Mouse (Mus musculus) c-Kit-positive CD71-positive TER-119-negative erythroid progenitor cells, embryonic 14.5 days (primary cell): ENCODE measurements around the gene Prss35.

Experiments used
- DNase-seq: peaks from one replicate; pipeline ENCODE4 v3.0.0-alpha.2; 2013; ENCODE audit warnings: low read depth

The Prss35 gene

GRCm38 (mm10) chr9:86742959-86743911 lies at the start of gene Prss35:
Prss35 (plus strand) TSS chr9:86743649.
- no peak for DNase-seq

GRCm38 (mm10) chr9:86693935-86694334 lies 49.5 kb upstream of the Prss35 start:
- no peak for DNase-seq

GRCm38 (mm10) chr9:86694644-86695043 lies 48.8 kb upstream of the Prss35 start:
- DNase-seq, result no peak

GRCm38 (mm10) chr9:86695199-86695817 lies 48.1 kb upstream of the Prss35 start:
- DNase-seq, result no peak

- peak; percentile 36 for DNase-seq
Observed at GRCm38 (mm10) chr9:86695818-86696261, 47.6 kb upstream of the Prss35 start, which contains the start of gene Me1. Me1 (minus strand) TSS chr9:86695953.

GRCm38 (mm10) chr9:86701264-86701663 lies 42.2 kb upstream of the Prss35 start:
- no peak for DNase-seq

- DNase-seq, result no peak
Observed at GRCm38 (mm10) chr9:86701844-86702243, 41.6 kb upstream of the Prss35 start.

GRCm38 (mm10) chr9:86707431-86707830 lies 36.0 kb upstream of the Prss35 start:
- DNase-seq, result no peak

- no peak for DNase-seq
Observed at GRCm38 (mm10) chr9:86708921-86709320, 34.5 kb upstream of the Prss35 start.

GRCm38 (mm10) chr9:86710091-86710634 lies 33.3 kb upstream of the Prss35 start:
- no peak for DNase-seq

GRCm38 (mm10) chr9:86712648-86713047 lies 30.8 kb upstream of the Prss35 start:
- no peak for DNase-seq

- no peak for DNase-seq
Observed at GRCm38 (mm10) chr9:86714089-86714488, 29.4 kb upstream of the Prss35 start.

GRCm38 (mm10) chr9:86716540-86716939 lies 26.9 kb upstream of the Prss35 start:
- DNase-seq, result no peak

GRCm38 (mm10) chr9:86717119-86717518 lies 26.3 kb upstream of the Prss35 start:
- DNase-seq, result no peak

- DNase-seq, result no peak
Observed at GRCm38 (mm10) chr9:86720227-86720626, 23.2 kb upstream of the Prss35 start.

GRCm38 (mm10) chr9:86720794-86721193 lies 22.7 kb upstream of the Prss35 start:
- no peak for DNase-seq

GRCm38 (mm10) chr9:86725066-86725465 lies 18.4 kb upstream of the Prss35 start:
- DNase-seq, result no peak

- no peak for DNase-seq
Observed at GRCm38 (mm10) chr9:86725604-86726380, 17.7 kb upstream of the Prss35 start.

GRCm38 (mm10) chr9:86726381-86726720 lies 17.1 kb upstream of the Prss35 start:
- DNase-seq, result no peak

GRCm38 (mm10) chr9:86728214-86728814 lies 15.1 kb upstream of the Prss35 start:
- no peak for DNase-seq

- DNase-seq, result no peak
Observed at GRCm38 (mm10) chr9:86729084-86729483, 14.4 kb upstream of the Prss35 start.

GRCm38 (mm10) chr9:86729811-86730210 lies 13.6 kb upstream of the Prss35 start:
- no peak for DNase-seq
